Mouse (Mus musculus) midbrain, embryonic 11.5 days (tissue): ENCODE measurements around the gene Mogs. TPM values are rescaled to one million over a fixed set of nuclear protein-coding genes. Genes with fewer than 3 reads are reported as not detected.

Source experiments
- ATAC-seq: fragments of 200-750 bp; cut with Nextera tagmentation; 2 replicates; pipeline ENCODE4 v1.8.0; 2017; ENCODE audit warnings: moderate TSS enrichment, moderate library complexity; ENCODE audit not compliant: low FRiP score
- DNase-seq: peaks from one replicate; pipeline ENCODE4 v3.0.0; 2015; ENCODE audit warnings: low spot score; ENCODE audit errors: missing footprints
- H3K27ac ChIP-seq: fragments of 300-500 bp; sonication (generic); 2 replicates; pipeline ENCODE4 v1.5.1; 2014; ENCODE audit warnings: low read depth, low read length
- H3K27me3 ChIP-seq: fragments of 300-500 bp; sonication (generic); 2 replicates; pipeline ENCODE4 v1.6.1; 2014; ENCODE audit warnings: mild to moderate bottlenecking, low read length, moderate library complexity, mixed read lengths; ENCODE audit not compliant: control insufficient read depth, insufficient read depth
- H3K36me3 ChIP-seq: fragments of 300-500 bp; sonication (generic); 2 replicates; pipeline ENCODE4 v1.6.1; 2014; ENCODE audit warnings: mild to moderate bottlenecking, low read length, moderate library complexity, mixed read lengths; ENCODE audit not compliant: control insufficient read depth, insufficient read depth
- H3K4me1 ChIP-seq: fragments of 300-500 bp; sonication (generic); 2 replicates; pipeline ENCODE4 v1.6.1; 2014; ENCODE audit warnings: low read length; ENCODE audit not compliant: control insufficient read depth, insufficient read depth
- H3K4me2 ChIP-seq: fragments of 300-500 bp; sonication (generic); 2 replicates; pipeline ENCODE4 v1.6.1; 2014; ENCODE audit warnings: mild to moderate bottlenecking, moderate library complexity
- H3K4me3 ChIP-seq: fragments of 300-500 bp; sonication (generic); 2 replicates; pipeline ENCODE4 v1.5.1; 2014; ENCODE audit warnings: low read depth, low read length
- H3K9ac ChIP-seq: fragments of 300-500 bp; sonication (generic); 2 replicates; pipeline ENCODE4 v1.6.1; 2014; ENCODE audit warnings: low read length
- H3K9me3 ChIP-seq: fragments of 300-500 bp; sonication (generic); 2 replicates; pipeline ENCODE4 v1.6.1; 2016; ENCODE audit warnings: low read length; ENCODE audit not compliant: control insufficient read depth
- WGBS: fragments of 180-500 bp; shearing (Covaris S2); extraction: QIAGEN DNeasy Blood & Tissue Kit; methylation state at CpG from one replicate; pipeline ENCODE4 v1.1.7; 2014; 5-methylcytosine and 5-hydroxymethylcytosine counted together
- polyA plus RNA-seq: library from polyadenylated mRNA; unstranded; fragments of >200 nt; fragmentation: Nextera tagmentation; extraction: Ambion mirVana; gene quantifications from 2 replicates; pipeline ENCODE4 v1.2.1, GENCODE M21; 2014

Mogs gene
- polyA plus RNA-seq, 1 experiment from 2014 or later, result 23.4 TPM

DNA sequence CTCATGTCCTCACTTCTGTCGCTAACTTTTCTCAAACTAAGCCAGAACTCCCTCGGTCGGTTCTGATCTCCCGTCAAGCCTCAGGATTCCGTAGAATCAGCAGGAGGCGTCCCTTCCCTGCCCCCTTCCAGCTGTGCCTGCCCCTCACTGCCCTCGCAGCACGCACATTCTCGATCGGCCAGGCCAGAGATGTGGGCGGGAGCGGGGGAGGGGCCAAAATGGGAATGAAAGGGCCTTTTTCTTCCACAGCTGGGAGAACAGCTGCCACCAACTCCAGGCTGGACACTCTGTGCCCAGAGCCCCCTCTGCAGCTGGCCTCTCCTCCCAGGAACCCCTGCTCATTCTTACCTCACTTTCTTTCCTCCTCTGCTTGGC lies 22.3 kb downstream of the Mogs start:
- Histone ChIP-seq H3K27me3 (peaks cover 7% of the 10 kb centered on the region), H3K4me1 (peaks cover 46% of the 10 kb centered on the region), H3K36me3 (no peaks in the 10 kb centered on the region), H3K27ac (peak overlapping the region; percentile 99), H3K9me3 (no peaks in the 10 kb centered on the region), H3K4me3 (peak overlapping the region; percentile 51), H3K9ac (peak overlapping the region; percentile 97), H3K4me2 (peak overlapping the region; percentile 86)
- ATAC-seq (peak; percentile 78), DNase-seq (peak; percentile 99)
- WGBS, result under 1% methylated on average over 12 of the region's 12 CpGs

- peak overlapping the region; percentile 97 for H3K9ac ChIP-seq
- WGBS, result under 1% methylated on average over 11 of the region's 11 CpGs
- ATAC-seq (peak; percentile 54), DNase-seq (no peak)
- H3K27me3 ChIP-seq, result peaks cover 7% of the 10 kb centered on the region
- peaks cover 46% of the 10 kb centered on the region for H3K4me1 ChIP-seq
- H3K4me3 ChIP-seq, result peak overlapping the region; percentile 51
- no peaks in the 10 kb centered on the region for H3K9me3 ChIP-seq
- peak overlapping the region; percentile 86 for H3K4me2 ChIP-seq
- no peaks in the 10 kb centered on the region for H3K36me3 ChIP-seq
- peak overlapping the region; percentile 99 for H3K27ac ChIP-seq
Measured at GRCm38 (mm10) chr6:83138056-83138455, 22.8 kb downstream of the Mogs start.

DNA sequence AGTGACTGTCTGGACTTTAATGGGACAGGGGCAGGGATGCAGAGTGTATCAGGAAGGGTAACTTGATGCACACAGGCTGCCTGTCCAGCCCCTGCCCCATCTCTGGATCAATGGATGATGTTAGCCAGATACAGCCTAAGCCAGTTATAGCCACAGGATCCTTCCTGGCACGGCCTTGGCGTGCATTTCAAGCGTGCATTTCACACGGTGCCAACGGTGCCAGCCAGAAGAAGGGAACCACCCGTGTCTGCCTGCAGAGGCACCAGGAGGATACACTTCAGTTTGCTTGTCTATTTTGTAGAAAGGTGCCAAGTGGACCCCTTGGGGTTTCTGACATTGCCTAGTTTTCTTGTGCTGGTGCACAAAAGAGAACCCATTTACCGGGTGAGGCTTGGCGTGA lies 24.7 kb downstream of the Mogs start:
- DNase-seq (no peak), ATAC-seq (no peak)
- H3K27me3 ChIP-seq, result peaks cover 7% of the 10 kb centered on the region
- 93% methylated on average over 8 of the region's 8 CpGs for WGBS
- peaks cover 46% of the 10 kb centered on the region for H3K4me1 ChIP-seq
- H3K9me3 ChIP-seq, result no peaks in the 10 kb centered on the region
- no peak overlapping the region for H3K4me3 ChIP-seq
- H3K9ac ChIP-seq, result no peak overlapping the region
- no peak overlapping the region for H3K27ac ChIP-seq
- no peaks in the 10 kb centered on the region for H3K36me3 ChIP-seq
- H3K4me2 ChIP-seq, result no peak overlapping the region

GRCm38 (mm10) chr6:83141636-83142035 lies 26.3 kb downstream of the Mogs start:
- no peak overlapping the region for H3K4me3 ChIP-seq

DNA sequence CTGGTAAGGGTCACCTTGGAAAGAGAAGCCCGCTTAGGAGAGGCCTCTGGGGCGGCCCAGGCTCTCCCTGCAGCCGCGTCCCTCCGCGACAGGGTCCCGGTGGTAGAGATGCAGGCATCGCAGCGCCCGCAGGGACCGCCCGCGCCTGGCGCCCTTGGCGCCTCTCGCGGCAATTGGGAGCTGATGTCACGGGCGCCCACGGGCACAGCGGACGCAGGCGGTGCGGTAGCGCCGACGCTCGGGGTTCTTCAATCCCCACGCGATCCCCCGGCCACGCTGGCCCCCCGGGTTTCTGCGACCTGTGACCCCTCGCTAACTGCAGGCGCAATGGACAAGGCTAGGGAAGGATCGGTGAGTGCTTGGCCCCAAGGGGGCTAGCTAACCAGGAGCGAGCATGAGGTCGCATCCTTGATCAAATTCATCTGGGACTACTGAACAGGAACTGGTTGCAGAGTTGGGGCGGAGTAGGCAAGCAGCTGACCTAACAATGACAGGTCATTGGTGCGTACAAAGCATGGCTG lies 27.0 kb downstream of the Mogs start:
- ATAC-seq (peak; percentile 22; the same call in 1 of the 2 replicates), DNase-seq (peak; percentile 88)
- Histone ChIP-seq H3K36me3 (no peaks in the 10 kb centered on the region), H3K27ac (no peak overlapping the region), H3K4me2 (peak overlapping the region; percentile 54), H3K9me3 (no peaks in the 10 kb centered on the region), H3K9ac (peak overlapping the region; percentile 57), H3K4me1 (peaks cover 27% of the 10 kb centered on the region), H3K27me3 (no peaks in the 10 kb centered on the region; the same call in 1 of the 2 replicates), H3K4me3 (peak overlapping the region; percentile 31)
- 3% methylated on average over 41 of the region's 41 CpGs for WGBS

More at GRCm38 (mm10) chr6:83141636-83142035, 26.3 kb downstream of the Mogs start:
- Histone ChIP-seq H3K27ac (no peak overlapping the region), H3K9me3 (no peaks in the 10 kb centered on the region), H3K27me3 (no peaks in the 10 kb centered on the region; the same call in 1 of the 2 replicates), H3K4me2 (peak overlapping the region; percentile 54), H3K4me1 (peaks cover 33% of the 10 kb centered on the region), H3K36me3 (no peaks in the 10 kb centered on the region), H3K9ac (no peak overlapping the region)
- WGBS, result 28% methylated on average over 4 of the region's 4 CpGs
- DNase-seq, result no peak
- no peak for ATAC-seq

- ATAC-seq, result no peak; the same call in 1 of the 2 replicates
- Histone ChIP-seq H3K9me3 (no peaks in the 10 kb centered on the region), H3K4me3 (no peak overlapping the region), H3K27ac (no peak overlapping the region), H3K4me2 (no peak overlapping the region), H3K27me3 (no peaks in the 10 kb centered on the region; the same call in 1 of the 2 replicates), H3K9ac (no peak overlapping the region), H3K4me1 (peaks cover 24% of the 10 kb centered on the region), H3K36me3 (no peaks in the 10 kb centered on the region)
- 53% methylated on average over 11 of the region's 11 CpGs for WGBS
- no peak for DNase-seq
Measured at GRCm38 (mm10) chr6:83142886-83143285, 27.6 kb downstream of the Mogs start.

GRCm38 (mm10) chr6:83145209-83145608 lies 29.9 kb downstream of the Mogs start:
- Histone ChIP-seq H3K9ac (no peak overlapping the region), H3K27me3 (no peaks in the 10 kb centered on the region; the same call in 1 of the 2 replicates), H3K27ac (no peak overlapping the region), H3K9me3 (no peaks in the 10 kb centered on the region), H3K4me1 (peaks cover 10% of the 10 kb centered on the region), H3K4me3 (no peak overlapping the region), H3K36me3 (0 out of 2 replicates have a peak, but pooled peaks cover 5% of the 10 kb centered on the region), H3K4me2 (no peak overlapping the region)
- WGBS, result 73% methylated on average over 2 of the region's 2 CpGs
- ATAC-seq (no peak), DNase-seq (no peak)

DNA sequence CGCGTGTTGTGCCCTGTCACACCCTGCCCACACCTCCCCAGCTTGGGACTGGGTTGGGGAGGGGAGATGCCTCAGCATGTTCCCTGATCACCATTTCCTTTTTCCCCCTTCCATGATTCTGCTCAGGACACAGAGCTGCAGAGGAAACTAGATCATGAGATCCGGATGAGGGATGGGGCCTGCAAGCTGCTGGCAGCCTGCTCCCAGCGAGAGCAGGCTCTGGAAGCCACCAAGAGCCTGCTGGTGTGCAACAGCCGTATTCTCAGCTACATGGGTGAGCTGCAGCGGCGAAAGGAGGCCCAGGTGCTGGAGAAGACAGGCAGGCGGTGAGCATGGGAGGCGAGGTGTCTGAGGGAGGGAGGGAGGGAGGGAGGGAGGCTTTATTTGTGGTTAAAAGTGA lies 30.5 kb downstream of the Mogs start:
- Histone ChIP-seq H3K27ac (no peak overlapping the region), H3K9ac (no peak overlapping the region), H3K27me3 (no peaks in the 10 kb centered on the region; the same call in 1 of the 2 replicates), H3K36me3 (0 out of 2 replicates have a peak, but pooled peaks cover 5% of the 10 kb centered on the region), H3K4me3 (no peak overlapping the region), H3K4me2 (no peak overlapping the region), H3K9me3 (no peaks in the 10 kb centered on the region), H3K4me1 (peaks cover 12% of the 10 kb centered on the region)
- 78% methylated on average over 9 of the region's 9 CpGs for WGBS
- ATAC-seq, result no peak
- DNase-seq, result no peak

DNA sequence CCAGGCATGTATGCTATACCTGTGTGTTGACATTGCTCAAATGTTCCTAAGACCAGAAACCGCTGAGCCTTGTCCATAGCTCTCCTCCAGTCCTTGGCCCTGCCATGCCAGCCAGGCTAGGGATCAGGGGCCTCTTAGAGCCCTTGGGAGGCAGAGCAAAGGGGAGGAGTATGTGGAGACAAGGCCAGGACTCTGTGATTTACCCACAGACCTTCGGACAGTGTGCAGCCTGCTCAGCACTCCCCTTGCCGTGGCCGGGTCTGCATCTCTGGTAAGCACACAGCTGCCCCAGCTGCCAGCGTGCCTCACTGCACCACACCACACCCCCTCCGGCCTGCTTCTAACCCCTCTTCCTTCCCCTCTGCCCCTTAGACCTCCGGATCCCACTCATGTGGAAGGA lies 32.0 kb downstream of the Mogs start:
- Histone ChIP-seq H3K4me1 (peaks cover 12% of the 10 kb centered on the region), H3K9me3 (no peaks in the 10 kb centered on the region), H3K27me3 (no peaks in the 10 kb centered on the region; the same call in 1 of the 2 replicates), H3K27ac (no peak overlapping the region), H3K36me3 (0 out of 2 replicates have a peak, but pooled peaks cover 5% of the 10 kb centered on the region), H3K9ac (no peak overlapping the region), H3K4me3 (no peak overlapping the region), H3K4me2 (no peak overlapping the region)
- no peak for ATAC-seq
- no peak for DNase-seq
- WGBS, result 53% methylated on average over 7 of the region's 7 CpGs
